Mouse (Mus musculus) myocyte (in vitro differentiated cells): ENCODE measurements around the gene Adgrf5.

Source experiments
- POLR2A ChIP-seq: IDR thresholded peaks from one replicate; pipeline ENCODE4 v1.6.1; 2011; ENCODE audit warnings: low read depth, mild to moderate bottlenecking, control low read depth, moderate library complexity; ENCODE audit not compliant: insufficient read length
- TCF12 ChIP-seq: IDR thresholded peaks from one replicate; pipeline ENCODE4 v1.6.1; 2011; ENCODE audit warnings: mild to moderate bottlenecking, control low read depth; ENCODE audit not compliant: poor library complexity, insufficient read depth, severe bottlenecking

- TF ChIP-seq TCF12 (no peak), POLR2A (no peak)
These were observed 770 bp downstream of the Adgrf5 start for GRCm38 (mm10) chr17:43361021-43361420.
